Mouse (Mus musculus) cerebellum, adult 18-20 months (tissue): ENCODE measurements around the gene Gm36028.

Source experiments
- DNase-seq, 2 experiments: peaks; one replicate each; pipeline ENCODE4 v3.0.0; 2021

The Gm36028 gene

GRCm38 (mm10) chr16:37861029-37861428, at the start of gene Gm36028:
Gene Gm36028, minus strand, starts transcription at chr16:37861146.
- DNase-seq: no peak

GRCm38 (mm10) chr16:37906456-37906855, 45.5 kb upstream of the Gm36028 start:
- no peak for DNase-seq

GRCm38 (mm10) chr16:37901318-37901717, 40.4 kb upstream of the Gm36028 start:
- DNase-seq: no peak

- DNase-seq: no peak
These were observed 38.4 kb upstream of the Gm36028 start for GRCm38 (mm10) chr16:37899357-37899756.

DNA sequence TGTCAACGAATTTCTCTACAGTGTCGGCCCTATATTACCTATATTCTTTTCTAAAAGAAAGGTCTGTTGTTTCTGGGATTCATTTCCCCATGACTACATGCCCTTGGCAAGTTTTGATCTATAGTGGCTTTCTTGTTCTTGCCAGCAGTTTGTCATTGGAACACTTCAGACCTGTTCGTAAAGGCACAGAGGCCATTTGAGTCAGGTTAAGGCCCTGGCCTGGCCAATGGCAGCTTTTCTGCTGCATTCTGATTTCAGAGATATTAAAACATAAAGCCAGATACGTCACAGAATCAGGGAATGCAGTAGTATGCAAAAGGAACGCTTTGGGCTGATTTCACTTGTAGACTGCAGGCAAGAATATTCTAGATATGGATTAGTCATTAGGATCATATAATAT, 37.8 kb upstream of the Gm36028 start:
- DNase-seq: no peak

- no peak for DNase-seq
These were observed 33.0 kb upstream of the Gm36028 start for GRCm38 (mm10) chr16:37893942-37894341.

DNA sequence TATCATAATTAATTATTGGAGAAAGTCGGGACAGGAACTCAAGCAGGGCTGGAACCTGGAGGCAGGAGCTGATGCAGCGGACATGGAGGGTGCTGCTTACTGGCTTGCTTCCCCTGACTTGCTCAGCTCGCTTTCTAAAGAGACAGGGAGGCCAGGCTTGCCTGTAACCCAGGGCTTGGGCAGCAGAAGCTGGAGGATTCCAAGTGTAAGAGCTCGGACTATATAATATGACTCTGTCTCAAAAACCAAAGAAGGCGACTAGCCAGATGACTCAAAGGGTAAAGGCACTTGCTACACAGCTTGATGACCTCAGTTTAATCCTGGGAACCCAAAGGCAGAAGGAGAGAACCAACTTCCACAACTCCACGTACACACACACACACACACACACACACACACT, 32.4 kb upstream of the Gm36028 start:
- DNase-seq: no peak

GRCm38 (mm10) chr16:37892667-37893066, 31.7 kb upstream of the Gm36028 start:
- DNase-seq: no peak

DNA sequence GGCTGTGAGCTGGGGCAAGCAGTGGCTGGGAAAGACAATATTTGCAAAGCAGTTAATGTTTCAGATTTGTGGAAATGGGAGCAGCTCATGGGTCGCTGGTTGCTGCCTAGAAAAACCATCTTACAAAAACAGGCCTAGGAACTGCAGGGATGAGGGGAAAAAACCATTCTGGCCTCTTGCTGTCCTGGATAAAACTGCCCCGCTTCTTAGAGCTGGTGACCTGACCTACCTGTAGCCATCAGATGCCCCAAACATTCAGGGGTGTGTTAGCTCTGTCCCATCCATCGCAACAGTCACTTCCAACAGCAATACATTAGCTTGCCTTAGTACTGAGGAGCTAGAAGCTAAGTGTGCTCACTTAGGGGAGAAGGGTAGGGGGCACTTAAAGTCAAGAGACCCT, 28.0 kb upstream of the Gm36028 start:
- DNase-seq: no peak

DNA sequence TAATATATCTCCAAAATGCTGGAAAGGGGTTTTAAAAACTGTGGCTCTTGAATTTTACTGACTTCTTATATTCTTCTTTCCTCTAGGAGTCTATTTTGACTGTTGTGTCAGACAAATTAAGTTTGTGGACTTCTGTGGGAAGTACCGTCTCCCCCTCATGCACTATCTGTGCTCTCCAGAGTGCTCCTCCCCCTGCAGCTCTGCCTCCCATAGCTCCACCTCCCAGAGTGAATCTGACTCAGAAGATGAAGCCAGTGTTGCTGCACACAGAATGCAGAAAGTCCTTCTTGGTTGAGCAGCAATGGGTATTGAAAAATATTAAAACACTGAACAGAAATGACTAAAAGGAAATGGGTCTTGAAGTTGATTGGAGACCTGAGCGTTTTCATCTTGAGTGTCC, 20.2 kb upstream of the Gm36028 start:
- DNase-seq: no peak

GRCm38 (mm10) chr16:37879750-37880419, 18.9 kb upstream of the Gm36028 start:
- no peak for DNase-seq

DNA sequence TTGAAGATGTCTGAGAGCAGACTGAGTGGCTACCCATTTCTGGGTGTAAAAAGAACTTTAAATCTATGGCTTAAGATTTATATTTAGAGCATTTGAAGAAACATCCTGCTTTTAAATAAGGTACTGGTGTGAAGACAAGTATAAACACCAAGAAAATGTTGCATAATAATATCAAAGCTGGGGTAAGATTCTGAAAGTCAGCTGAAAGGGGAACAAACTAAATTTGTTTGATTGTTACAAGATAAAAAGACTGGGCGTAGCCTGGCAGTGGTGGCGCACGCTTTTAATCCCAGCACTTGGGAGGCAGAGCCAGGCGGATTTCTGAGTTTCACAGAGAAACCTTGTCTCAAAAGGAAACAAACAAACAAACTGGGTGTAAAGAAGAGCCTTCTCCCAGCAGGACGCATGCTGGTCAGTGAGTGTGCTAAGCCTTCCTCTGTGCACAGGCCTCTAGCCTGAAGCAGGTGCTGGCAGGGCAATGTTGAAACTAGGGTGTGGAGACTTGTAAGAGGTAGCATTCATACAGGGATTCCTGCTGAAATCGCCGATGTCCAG, 18.1 kb upstream of the Gm36028 start:
- no peak for DNase-seq

DNA sequence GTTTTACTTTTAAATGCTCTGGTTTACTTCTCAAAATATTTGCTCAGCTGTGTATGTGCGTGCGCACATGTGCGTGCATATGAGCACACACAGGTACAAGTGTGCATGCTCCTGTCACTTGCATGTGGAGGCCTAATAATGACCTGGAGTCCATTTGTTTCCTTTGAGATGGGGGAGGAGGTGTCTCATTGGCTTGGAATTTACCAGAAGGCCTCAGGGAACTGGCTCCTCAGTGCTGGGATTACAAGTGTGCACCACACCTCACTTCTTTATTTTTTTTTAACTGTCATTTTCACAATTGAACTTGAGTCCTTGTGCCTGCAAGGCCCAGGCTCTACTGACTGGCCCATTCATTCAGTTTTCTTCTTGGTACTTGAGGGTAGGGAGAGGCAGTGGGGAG, 16.5 kb upstream of the Gm36028 start:
- DNase-seq: no peak

- DNase-seq: no peak
These were observed 13.7 kb upstream of the Gm36028 start for GRCm38 (mm10) chr16:37874501-37875235.

DNA sequence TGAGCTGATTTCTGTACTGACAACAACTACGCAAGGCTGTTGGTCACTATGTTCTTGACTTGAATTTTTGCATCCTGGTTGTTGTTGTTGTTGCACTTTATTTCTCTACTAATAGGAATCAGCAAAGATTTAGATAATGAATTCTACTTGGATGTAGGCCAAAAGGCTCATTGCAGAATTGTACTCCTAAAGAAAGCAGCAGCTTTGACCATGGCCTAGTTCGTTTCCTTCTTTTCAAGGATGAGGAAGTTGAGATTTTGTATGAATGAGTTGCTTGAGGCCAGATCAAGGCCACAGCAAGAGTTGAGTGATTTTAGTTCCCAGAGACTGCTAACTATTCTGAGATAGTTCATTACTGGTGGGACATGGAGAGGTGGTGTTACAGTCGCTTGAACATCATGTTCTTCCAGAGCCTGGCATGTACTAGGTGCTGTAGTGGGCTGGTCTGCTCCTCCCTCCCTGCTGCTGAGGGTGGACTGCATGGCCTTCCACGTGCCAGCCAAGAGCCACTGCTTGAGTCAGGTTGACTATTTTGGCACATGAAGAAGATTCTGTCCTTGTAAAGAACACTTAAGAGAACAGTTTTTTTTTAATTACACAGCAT, 10.3 kb upstream of the Gm36028 start:
- DNase-seq: no peak

DNA sequence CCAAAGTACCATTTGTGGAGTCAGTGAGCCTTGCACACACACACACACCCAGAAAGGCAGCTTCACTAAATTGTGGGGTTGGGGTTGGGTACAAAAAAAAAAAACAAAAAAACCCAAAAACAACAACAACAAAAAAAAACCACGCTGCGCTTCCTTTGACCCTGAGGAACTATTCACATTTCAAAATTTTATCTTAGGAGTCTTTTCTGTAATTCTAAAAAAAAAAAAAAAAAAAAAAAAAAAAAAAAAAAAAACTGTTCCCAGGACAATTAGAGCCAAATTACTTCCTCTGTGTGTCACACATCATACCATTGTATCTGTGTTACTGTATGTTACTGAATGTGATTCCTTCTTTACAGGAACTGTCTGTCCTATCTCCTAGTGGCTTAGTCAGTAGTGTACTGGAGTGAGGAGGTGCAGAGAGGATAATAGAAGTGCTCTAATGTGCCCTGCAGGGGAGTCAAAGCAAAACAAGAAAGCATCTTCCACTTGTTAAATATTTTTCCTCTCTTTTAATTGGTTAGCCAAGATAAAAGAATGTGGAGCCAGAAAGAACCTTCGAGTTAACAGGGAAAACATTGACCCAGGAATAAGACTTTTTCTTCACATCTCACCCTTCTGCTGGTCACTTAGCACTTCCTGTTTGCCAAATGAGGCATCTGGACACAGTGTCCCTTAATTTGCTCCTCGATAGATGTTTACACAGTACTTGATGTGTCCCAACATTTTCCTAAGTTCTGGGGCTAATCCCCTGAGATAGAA, 8.7 kb upstream of the Gm36028 start:
- no peak for DNase-seq

DNA sequence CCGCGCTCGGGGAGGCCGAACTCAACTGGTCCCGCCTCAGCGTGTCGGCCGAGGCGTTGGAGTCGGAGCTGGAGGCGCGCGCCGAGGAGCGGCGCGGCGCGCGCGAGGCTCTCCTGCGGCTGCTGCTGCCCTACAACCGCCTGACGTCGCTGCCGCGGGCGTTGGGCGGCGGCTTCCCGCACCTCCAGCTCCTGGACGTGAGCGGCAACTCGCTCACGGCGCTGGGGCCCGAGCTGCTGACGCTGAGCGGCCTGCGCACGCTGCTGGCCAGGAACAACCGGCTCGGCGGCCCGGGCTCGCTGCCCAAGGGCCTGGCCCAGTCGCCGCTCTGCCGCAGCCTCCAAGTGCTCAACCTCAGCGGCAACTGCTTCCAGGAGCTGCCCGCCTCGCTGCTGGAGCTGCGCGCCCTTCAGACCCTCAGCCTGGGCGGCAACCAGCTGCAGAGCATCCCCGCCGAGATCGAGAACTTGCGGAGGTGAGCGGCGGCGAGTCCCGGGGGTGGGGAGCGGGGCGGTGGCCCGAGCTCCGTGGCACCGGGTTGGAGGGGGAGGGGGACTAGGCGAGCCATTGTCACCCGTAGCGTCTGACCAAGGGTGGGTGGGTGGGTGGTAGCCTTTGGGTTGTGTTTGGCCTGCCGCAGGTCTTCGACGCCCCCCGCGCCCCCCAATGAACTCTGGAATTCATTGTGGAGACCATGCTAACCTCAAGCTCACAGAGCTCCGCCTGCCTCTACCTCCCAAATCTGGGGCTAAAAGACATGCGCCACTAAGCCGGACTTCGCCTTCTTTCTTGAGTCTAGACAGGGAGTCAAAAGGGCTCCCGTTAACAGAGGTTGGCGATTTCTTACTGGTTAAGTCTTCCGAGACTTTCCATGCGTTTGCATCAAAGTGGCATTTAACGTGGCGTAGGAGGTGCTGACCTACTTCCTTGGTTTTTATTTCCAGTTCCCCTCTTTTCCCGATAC, 7.8 kb upstream of the Gm36028 start:
- DNase-seq: peak in 1 of 2 experiments; percentile 61

DNA sequence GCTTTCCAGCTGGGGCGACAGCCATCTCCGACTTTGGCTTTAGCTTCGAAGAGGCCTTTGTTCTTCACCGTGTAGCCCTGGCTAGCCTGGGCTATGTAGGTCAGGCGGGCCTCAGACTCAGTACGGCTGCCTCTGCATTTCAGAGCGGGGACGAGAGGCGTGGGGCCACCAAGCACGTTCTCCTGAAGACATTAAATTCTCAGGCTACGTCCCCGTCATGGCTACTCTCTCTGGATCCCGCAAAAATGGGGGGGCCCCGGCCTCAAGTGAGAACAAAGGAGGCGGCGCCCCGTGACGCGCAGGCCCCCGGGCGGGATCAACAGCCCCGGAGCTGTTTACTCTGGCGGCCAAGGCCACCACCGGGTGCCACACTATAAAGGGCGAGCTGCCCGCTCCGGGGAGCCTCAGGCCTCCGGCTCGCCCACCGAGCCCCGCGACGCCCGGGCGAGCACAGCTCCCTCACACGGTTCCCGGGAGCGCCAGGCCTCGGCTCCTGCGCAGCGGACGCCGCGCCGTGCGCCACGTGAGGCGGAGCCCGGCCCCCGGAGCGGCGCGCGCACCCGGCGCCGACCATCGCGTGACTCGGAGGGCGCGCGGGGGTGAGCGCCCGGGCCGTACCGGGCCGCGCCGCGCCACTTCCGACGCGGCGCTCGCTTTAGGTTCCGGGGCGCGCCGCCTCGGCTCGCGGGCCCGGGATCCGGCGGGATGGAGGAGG, 7.0 kb upstream of the Gm36028 start, which contains the start of gene Lrrc58:
Gene Lrrc58, plus strand, starts transcription at position 599 of the 715 bp plus-strand sequence.
- peak; percentile 80 to 94 for DNase-seq

GRCm38 (mm10) chr16:37865841-37866240, 4.9 kb upstream of the Gm36028 start:
- DNase-seq: no peak

- DNase-seq: no peak
These were observed 2.9 kb upstream of the Gm36028 start for GRCm38 (mm10) chr16:37863876-37864275.

GRCm38 (mm10) chr16:37860213-37860612, 733 bp downstream of the Gm36028 start:
- no peak for DNase-seq
